Mouse (Mus musculus) megakaryocyte, embryonic 14.5 days (primary cell): ENCODE measurements around the gene Ttn. TPM values are rescaled to one million over a fixed set of nuclear protein-coding genes. Genes with fewer than 3 reads are reported as not detected.
"Not testable (repeated sequence)": the region's sequence is repeated elsewhere in the genome, so short reads cannot be mapped to it uniquely, and the experiment has no call there.

Experiments used
- H3K27me3 ChIP-seq: replicated peaks from 2 replicates; pipeline ENCODE3; 2012; ENCODE audit warnings: inconsistent platforms
- H3K36me3 ChIP-seq: replicated peaks from 2 replicates; pipeline ENCODE3; 2012; ENCODE audit warnings: low read length, inconsistent platforms, mixed read lengths
- H3K4me1 ChIP-seq: 2 replicates; pipeline ENCODE4 v1.6.1; 2012; ENCODE audit warnings: inconsistent platforms
- H3K4me3 ChIP-seq: replicated peaks from 2 replicates; pipeline ENCODE3; 2012; ENCODE audit warnings: moderate library complexity, mild to moderate bottlenecking, inconsistent platforms
- H3K9me3 ChIP-seq: 2 replicates; pipeline ENCODE4 v1.6.1; 2012; ENCODE audit warnings: inconsistent platforms
- FLI1 ChIP-seq: IDR thresholded peaks from 2 replicates; pipeline ENCODE4 v1.6.1; 2012; ENCODE audit warnings: low read length, inconsistent platforms, mixed read lengths
- GATA1 ChIP-seq: IDR thresholded peaks from 3 replicates; pipeline ENCODE4 v1.6.1; 2012; ENCODE audit warnings: mixed read lengths, low read length, inconsistent platforms, borderline replicate concordance
- polyA plus RNA-seq: library from polyadenylated mRNA; stranded (reverse); fragments of >175 nt; gene quantifications from 2 replicates; pipeline ENCODE4 v1.2.3, GENCODE M21; 2012; ENCODE audit warnings: low replicate concordance; ENCODE audit not compliant: insufficient read depth

Gene Ttn
- polyA plus RNA-seq, result 0.04 TPM in 1 of 2 replicates, not detected in the other

GRCm38 (mm10) chr2:76982391-76983145 is at the start of gene Ttn:
Gene Ttn, minus strand, starts transcription at chr2:76982547.
- Histone ChIP-seq H3K36me3 (no peaks in the 10 kb centered on the region), H3K27me3 (no peaks in the 10 kb centered on the region), H3K9me3 (no peaks in the 10 kb centered on the region; the same call in 1 of the 2 replicates), H3K4me1 (no peaks in the 10 kb centered on the region), H3K4me3 (no peak within 1 kb of the TSS)
- TF ChIP-seq GATA1 (no peak), FLI1 (no peak)

GRCm38 (mm10) chr2:77020649-77021048 is 38.3 kb upstream of the Ttn start:
- TF ChIP-seq GATA1 (no peak), FLI1 (no peak)
- Histone ChIP-seq H3K4me3 (no peak overlapping the region), H3K27me3 (no peaks in the 10 kb centered on the region), H3K36me3 (no peaks in the 10 kb centered on the region), H3K4me1 (no peaks in the 10 kb centered on the region), H3K9me3 (peaks cover 11% of the 10 kb centered on the region; the same call in 1 of the 2 replicates)

- H3K4me1 ChIP-seq, result no peaks in the 10 kb centered on the region
- H3K4me3 ChIP-seq, result no peak overlapping the region
- peaks cover 16% of the 10 kb centered on the region for H3K9me3 ChIP-seq
- no peaks in the 10 kb centered on the region for H3K36me3 ChIP-seq
- H3K27me3 ChIP-seq, result no peaks in the 10 kb centered on the region
- no peak for TF ChIP-seq FLI1
- TF ChIP-seq GATA1, result no peak
Measured at GRCm38 (mm10) chr2:77017735-77018134, 35.4 kb upstream of the Ttn start.

GRCm38 (mm10) chr2:77013449-77013848 is 31.1 kb upstream of the Ttn start:
- not testable (repeated sequence) for H3K36me3 ChIP-seq, H3K4me1 ChIP-seq
- H3K9me3 ChIP-seq, result peaks cover 24% of the 10 kb centered on the region

GRCm38 (mm10) chr2:77011981-77012380 is 29.6 kb upstream of the Ttn start:
- H3K27me3 ChIP-seq, result no peaks in the 10 kb centered on the region
- no peak for TF ChIP-seq FLI1
- TF ChIP-seq GATA1, result no peak
- H3K4me3 ChIP-seq, result no peak overlapping the region
- H3K9me3 ChIP-seq, result peaks cover 26% of the 10 kb centered on the region
- H3K36me3 ChIP-seq, result no peaks in the 10 kb centered on the region
- no peaks in the 10 kb centered on the region for H3K4me1 ChIP-seq

More at GRCm38 (mm10) chr2:77013449-77013848, 31.1 kb upstream of the Ttn start:
- not testable (repeated sequence) for H3K4me3 ChIP-seq, H3K27me3 ChIP-seq

- TF ChIP-seq GATA1 (no peak), FLI1 (no peak)
- no peaks in the 10 kb centered on the region for H3K36me3 ChIP-seq
- no peak overlapping the region for H3K4me3 ChIP-seq
- H3K27me3 ChIP-seq, result no peaks in the 10 kb centered on the region
- H3K4me1 ChIP-seq, result no peaks in the 10 kb centered on the region
- peaks cover 17% of the 10 kb centered on the region for H3K9me3 ChIP-seq
Measured at GRCm38 (mm10) chr2:77007015-77007414, 24.7 kb upstream of the Ttn start.

- TF ChIP-seq GATA1 (no peak), FLI1 (no peak)
- H3K9me3 ChIP-seq, result peaks cover 18% of the 10 kb centered on the region
- H3K4me1 ChIP-seq, result no peaks in the 10 kb centered on the region
- H3K4me3 ChIP-seq, result no peak overlapping the region
- no peaks in the 10 kb centered on the region for H3K36me3 ChIP-seq
- no peaks in the 10 kb centered on the region for H3K27me3 ChIP-seq
Measured at GRCm38 (mm10) chr2:77003148-77003547, 20.8 kb upstream of the Ttn start.

- Histone ChIP-seq H3K27me3 (no peaks in the 10 kb centered on the region), H3K36me3 (no peaks in the 10 kb centered on the region), H3K9me3 (peaks cover 12% of the 10 kb centered on the region), H3K4me1 (no peaks in the 10 kb centered on the region), H3K4me3 (no peak overlapping the region)
- TF ChIP-seq GATA1 (no peak), FLI1 (no peak)
Measured at GRCm38 (mm10) chr2:76998351-76998750, 16.0 kb upstream of the Ttn start.

GRCm38 (mm10) chr2:76992493-76993201 is 10.3 kb upstream of the Ttn start:
- no peaks in the 10 kb centered on the region for H3K4me1 ChIP-seq
- H3K27me3 ChIP-seq, result no peaks in the 10 kb centered on the region
- H3K9me3 ChIP-seq, result peaks cover 13% of the 10 kb centered on the region; the same call in 1 of the 2 replicates
- H3K4me3 ChIP-seq, result no peak overlapping the region
- TF ChIP-seq GATA1 (no peak), FLI1 (no peak)
- no peaks in the 10 kb centered on the region for H3K36me3 ChIP-seq

- TF ChIP-seq GATA1 (no peak), FLI1 (no peak)
- Histone ChIP-seq H3K36me3 (no peaks in the 10 kb centered on the region), H3K4me3 (no peak overlapping the region), H3K4me1 (no peaks in the 10 kb centered on the region), H3K9me3 (peaks cover 6% of the 10 kb centered on the region; the same call in 1 of the 2 replicates), H3K27me3 (no peaks in the 10 kb centered on the region)
Measured at GRCm38 (mm10) chr2:76987317-76987716, 5.0 kb upstream of the Ttn start.
